Mouse (Mus musculus): ENCODE measurements at regions not wholly inside any gene's neighbourhood (a gene's known extent, or its start where the extent isn't known, plus 50 kb on each side); places are given as distances from the start of the nearest gene placed in this dataset.
A peak's percentile ranks its signal among the peaks of the same experiment; 100 is the strongest.

GRCm38 (mm10) chr8:104022691-104023509, 78.5 kb upstream of the Cdh5 start:
- DNase-seq (ENCODE audit: extremely low read depth, low read depth), result no peak

- DNase-seq (ENCODE audit: extremely low read depth, low read depth), result no peak
Observed at GRCm38 (mm10) chr8:104027161-104027821, 74.1 kb upstream of the Cdh5 start.

- DNase-seq (ENCODE audit: extremely low read depth, low read depth), result no peak
Observed at GRCm38 (mm10) chr8:104028626-104029025, 72.8 kb upstream of the Cdh5 start.

GRCm38 (mm10) chr8:104032179-104032578, 69.2 kb upstream of the Cdh5 start:
- no peak for DNase-seq (ENCODE audit: extremely low read depth, low read depth)

GRCm38 (mm10) chr8:104033148-104033547, 68.3 kb upstream of the Cdh5 start:
- no peak for DNase-seq (ENCODE audit: extremely low read depth, low read depth)

GRCm38 (mm10) chr8:104034286-104034685, 67.1 kb upstream of the Cdh5 start:
- DNase-seq (ENCODE audit: extremely low read depth, low read depth), result no peak

GRCm38 (mm10) chr8:104036580-104037477, 64.6 kb upstream of the Cdh5 start:
- no peak for DNase-seq (ENCODE audit: extremely low read depth, low read depth)

GRCm38 (mm10) chr8:104037611-104038010, 63.8 kb upstream of the Cdh5 start:
- no peak for DNase-seq (ENCODE audit: extremely low read depth, low read depth)

GRCm38 (mm10) chr8:104039526-104039925, 61.9 kb upstream of the Cdh5 start:
- no peak for DNase-seq (ENCODE audit: extremely low read depth, low read depth)

GRCm38 (mm10) chr8:104041522-104041921, 59.9 kb upstream of the Cdh5 start:
- DNase-seq (ENCODE audit: extremely low read depth, low read depth), result no peak

- DNase-seq (ENCODE audit: extremely low read depth, low read depth), result no peak
Observed at GRCm38 (mm10) chr8:104042434-104042833, 59.0 kb upstream of the Cdh5 start.

- no peak for DNase-seq (ENCODE audit: extremely low read depth, low read depth)
Observed at GRCm38 (mm10) chr8:104048037-104048436, 53.4 kb upstream of the Cdh5 start.

GRCm38 (mm10) chr8:104049181-104049580, 52.2 kb upstream of the Cdh5 start:
- DNase-seq (ENCODE audit: extremely low read depth, low read depth), result no peak

GRCm38 (mm10) chr8:104050694-104051539, 50.5 kb upstream of the Cdh5 start:
- peak; percentile 1 for DNase-seq (ENCODE audit: extremely low read depth, low read depth)

GRCm38 (mm10) chr8:104051540-104051882, 49.9 kb upstream of the Cdh5 start:
- DNase-seq (ENCODE audit: extremely low read depth, low read depth), result no peak

Measured in MEL-GATA-1-ER (cell line).